Mouse (Mus musculus) right cerebral cortex, postnatal 36 days (tissue): ENCODE measurements at regions not wholly inside any gene's neighbourhood (a gene's known extent, or its start where the extent isn't known, plus 50 kb on each side); places are given as distances from the start of the nearest gene placed in this dataset.

ENCODE experiments used
- DNase-seq, 2 experiments: peaks; one replicate each; pipeline ENCODE4 v3.0.0; 2022; ENCODE audit warnings: low spot score in 2 of 2, mixed read lengths in 1 of 2

DNA sequence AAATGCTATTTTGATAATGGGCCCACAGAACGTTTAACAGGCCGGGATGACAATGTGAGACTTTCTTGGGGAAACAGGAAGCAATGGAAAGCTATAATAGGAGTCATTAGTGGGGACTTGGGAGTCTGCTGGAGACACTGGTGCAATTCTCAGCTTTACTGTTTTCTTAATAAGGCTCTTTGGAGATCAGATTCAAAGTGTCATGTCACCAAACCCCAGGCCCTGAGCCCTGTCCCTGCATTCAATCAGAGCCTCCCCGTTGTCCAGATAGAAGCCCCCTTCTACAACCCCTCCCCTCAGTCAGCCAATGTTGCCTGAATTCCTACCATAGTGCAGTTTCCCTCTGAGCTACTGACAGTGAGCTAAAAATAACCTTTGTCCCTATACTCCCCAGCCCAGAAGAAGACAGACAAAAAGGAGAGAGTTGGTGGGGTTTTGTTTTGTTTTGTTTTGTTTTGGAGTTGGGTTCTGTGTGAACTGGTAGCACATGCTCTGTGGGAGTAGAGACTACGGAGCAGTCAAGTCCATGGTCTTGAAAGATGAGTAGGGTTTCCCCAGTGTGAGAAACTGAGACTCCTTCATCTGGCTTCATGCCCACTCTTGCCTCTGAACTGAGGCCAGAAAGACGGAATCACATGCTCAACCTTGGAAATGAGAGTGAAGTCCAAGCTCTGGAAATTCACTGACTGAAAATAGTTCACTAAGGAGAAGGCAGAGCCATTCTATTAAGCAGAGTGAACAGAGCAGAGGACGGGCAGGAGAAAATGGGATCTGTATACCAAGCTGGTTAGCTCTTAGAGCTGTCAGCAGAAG, 267.3 kb downstream of the Gm826 start:
- DNase-seq = no peak

DNA sequence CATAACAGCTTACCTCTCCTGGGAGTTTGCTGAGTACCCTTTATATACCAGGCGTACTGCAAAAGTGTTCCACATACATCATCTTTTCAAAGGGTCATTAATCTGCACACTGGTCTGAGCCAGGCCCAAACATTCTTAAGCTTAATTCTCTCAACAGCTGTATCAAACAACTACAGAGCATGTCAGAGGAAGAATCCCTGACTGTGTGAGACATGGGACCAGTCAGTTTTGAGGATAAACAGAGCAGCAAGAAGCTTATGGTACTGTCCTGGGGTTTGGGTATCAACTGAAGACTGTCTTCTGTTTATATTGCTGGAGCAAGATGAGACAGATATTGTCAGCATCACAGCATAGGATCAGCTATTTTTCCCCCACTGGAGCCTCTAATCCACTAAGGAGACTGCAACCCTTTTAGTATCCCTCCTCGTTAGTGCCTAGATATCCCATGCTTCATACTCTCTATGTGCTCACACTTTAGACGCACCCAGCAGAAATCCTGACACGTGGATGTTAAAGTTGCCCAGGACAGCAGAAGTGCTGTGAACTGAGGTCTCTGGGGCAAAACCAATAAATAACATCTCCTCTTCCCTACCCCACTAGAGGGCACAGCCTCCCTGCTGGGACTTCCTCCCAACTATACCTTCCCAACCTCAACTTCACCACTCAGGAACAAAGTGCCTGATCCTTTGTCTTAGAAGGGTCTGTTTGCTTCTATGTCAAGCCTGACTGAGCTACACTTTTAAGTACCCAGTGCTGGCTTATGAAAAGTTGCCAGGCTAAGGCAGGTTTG, 271.6 kb downstream of the Gm826 start:
- no peak for DNase-seq

DNA sequence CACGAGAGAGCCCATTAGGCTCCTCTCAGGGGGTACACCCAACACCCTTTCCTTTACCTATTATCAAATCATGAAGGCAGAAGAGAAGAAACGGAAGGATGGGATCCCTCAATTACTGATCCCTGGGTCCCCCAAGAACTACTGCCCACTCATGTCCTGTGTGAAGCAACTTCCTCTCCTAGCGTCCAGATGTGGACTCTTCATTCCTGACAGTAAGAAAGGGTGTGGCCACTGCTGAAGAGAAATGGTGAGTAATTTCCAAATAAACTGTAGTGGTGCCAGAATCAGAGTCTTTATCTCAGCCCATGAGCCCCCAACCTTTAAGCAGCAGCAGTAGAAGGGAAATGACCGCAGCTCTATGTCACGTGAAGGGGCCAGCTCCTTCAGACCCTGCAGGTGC, 273.9 kb downstream of the Gm826 start:
- no peak for DNase-seq

DNA sequence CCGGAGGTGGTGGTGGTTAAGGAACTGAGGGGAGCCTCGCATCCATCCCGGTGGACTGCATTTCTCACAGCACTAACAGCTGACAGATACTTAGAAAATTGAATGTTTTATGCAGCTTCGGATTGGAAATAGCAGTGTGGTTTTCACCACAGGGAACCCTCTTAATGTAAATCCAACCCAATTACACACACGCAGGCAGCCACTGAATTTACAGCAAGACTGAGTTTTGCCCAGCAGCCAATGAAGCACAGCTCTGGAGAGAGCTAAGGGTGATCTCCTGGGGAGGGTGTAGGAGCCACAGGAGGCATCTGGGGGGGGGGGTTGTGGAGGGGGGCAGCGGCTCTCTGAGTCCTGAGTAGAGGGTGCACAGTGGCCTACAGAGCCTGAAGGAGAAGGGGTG, 276.8 kb downstream of the Gm826 start:
- DNase-seq = no peak

DNA sequence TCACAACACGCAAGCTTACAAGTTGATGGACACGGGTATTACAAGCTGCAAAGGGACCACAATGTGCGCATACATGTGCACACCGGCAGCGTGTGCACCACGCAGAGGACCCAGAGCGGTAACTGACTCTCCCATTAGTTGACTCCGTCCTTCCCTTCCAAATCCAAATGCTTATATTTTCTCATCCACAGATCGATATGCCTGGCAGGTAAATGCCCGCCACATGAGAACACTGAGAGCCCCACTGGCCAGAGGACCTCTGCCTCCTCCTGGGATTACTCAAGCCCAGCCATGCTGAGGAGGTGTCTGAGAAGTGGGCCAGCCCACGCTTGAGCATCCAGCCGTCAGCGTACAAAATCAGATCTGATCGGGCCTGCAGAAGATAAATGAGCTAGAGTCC, 279.6 kb downstream of the Gm826 start:
- no peak for DNase-seq

DNA sequence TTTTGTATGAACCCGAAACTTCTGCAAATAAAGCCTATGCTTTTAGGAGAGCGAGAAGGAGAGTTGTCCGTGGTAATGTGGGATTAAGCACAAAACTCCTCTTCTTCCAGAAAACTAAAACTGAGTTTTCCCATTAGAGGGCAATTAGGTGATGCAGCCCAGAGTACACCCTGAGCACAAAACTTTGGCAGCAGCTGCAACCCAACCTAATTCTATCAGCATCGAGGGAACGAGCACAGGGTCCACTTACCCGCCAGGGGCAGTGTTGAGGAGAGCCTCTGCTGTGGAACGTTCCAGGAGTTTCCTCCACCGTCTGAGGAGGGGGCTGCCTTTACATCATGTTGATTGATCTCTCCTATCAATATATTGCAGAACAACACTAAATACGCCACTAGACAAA, 285.7 kb downstream of the Gm826 start:
- no peak for DNase-seq

DNA sequence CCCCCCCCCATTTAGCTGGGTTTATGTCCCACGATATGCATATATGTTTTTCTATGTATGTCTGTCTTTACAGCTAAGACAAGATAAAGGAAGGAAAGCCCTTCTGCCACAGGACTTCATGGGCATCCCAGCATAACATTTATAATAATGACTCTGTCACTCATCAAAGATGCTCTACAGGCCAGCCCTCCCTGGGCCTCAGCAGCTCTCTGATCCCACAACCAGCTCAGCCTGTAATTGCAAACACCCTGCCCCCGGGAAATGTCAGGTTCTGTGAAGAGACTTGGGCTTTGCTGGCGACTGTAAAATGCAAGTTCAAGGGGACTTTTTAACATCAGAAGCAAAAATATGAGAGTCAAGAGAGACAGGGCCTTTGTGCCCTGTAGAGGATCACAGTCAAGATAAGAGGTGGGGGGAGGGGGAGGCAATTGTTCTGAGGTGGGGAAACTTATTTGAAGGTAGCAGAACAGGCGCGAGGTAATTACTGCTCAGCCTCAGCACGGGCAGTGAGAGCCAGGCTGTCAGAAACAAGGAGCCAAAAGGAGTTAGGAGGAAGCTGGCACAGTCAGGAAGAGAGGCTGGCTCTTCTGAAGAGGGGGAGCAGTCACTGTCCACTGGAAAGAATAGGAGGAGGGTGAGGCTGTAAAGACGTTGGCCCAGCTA, 286.9 kb downstream of the Gm826 start:
- no peak for DNase-seq

DNA sequence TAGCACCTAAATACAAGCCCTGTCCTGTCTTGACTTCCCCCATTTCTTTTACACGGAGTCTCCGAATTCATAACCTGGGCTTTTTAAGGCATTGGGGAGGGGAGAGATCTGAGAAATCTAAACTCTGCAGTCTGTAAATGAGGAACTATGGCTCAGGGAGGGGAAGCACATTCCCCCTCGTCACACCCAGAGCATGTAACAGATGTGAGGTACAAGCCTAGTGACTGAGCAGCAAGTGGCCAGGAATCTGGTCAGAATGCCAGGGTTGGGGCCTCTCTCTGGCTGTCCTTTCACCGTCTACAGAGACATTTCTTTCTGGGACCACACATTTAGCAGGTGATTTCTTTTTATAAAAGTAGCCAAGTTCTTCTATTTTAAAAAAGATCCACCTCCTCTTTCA, 289.4 kb downstream of the Gm826 start:
- DNase-seq = no peak

DNA sequence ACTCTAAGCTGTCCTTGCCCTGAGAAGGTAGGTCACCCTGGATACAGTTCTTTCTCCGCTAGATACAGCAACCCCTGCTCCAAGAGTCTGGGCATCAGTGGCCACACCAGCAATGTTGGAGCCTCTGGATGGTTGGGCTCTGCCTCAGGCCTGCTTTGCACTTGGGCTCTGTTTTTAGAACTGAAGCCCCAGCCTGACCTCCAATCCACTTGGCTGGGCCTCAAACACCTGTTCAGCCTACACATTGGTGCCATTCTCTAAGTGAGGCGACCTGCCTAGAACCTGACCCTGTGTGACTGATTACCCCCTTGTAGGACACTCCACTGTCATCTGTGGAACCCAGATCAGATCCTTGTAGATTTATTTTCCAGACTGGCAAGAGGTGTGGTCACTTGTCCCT, 289.8 kb downstream of the Gm826 start:
- no peak for DNase-seq

DNA sequence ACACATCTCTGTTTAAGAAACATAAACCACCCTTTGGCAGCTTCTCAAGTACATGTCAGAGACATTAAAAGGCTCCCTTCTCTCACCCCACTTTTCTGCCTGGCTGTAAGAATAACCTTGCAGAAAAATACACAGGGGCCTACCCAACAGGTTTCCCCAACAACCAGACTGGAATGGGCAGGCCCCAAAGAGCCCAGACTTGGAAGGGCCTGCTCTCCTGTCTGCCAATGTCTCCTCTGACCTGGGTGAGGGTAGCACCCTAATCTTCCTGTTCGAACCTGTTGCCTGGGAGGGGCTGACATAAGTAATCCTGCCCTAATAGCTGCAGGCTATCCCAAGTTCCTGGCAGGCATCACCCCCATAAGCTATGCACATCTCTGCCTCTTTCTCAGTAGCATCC, 304.5 kb downstream of the Gm826 start:
- no peak for DNase-seq

DNA sequence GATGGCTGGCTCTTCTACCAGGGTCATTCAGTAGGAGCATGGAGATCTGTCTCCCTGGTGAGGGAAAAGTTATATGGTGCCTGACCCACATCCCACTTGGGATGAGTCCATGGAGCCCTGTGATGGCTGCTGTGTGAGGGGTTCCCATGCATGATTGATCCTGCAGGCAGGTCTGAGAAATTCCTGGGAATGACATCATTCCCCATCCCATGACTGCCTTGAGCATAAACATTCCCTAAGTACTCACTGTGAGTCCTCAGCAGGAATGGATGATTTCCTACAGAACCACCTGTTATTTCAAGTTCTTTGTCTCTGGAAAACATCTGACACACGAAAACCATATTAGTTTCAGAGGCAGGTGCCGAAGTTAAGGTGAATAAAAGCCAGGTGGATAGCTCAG, 305.5 kb downstream of the Gm826 start:
- no peak for DNase-seq

DNA sequence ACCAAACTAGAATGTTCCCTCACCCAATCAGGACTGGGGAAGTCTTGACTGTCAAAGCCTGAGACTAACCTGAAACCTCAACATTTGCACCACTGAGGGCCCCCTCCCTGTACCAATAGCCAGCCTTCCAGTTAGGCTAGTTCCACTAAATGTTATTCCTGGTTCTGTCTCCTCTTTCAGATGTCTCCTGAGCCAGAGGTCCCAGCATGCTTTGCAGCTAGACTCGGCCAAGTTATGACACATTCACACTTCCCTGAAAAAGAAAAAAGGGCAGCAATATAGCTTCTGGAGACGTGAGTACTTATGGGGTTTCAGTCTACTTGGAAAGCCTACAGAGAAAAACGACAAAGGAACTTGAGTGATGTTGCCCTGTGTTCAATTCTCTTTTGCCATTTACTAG, 308.1 kb downstream of the Gm826 start:
- DNase-seq = no peak

DNA sequence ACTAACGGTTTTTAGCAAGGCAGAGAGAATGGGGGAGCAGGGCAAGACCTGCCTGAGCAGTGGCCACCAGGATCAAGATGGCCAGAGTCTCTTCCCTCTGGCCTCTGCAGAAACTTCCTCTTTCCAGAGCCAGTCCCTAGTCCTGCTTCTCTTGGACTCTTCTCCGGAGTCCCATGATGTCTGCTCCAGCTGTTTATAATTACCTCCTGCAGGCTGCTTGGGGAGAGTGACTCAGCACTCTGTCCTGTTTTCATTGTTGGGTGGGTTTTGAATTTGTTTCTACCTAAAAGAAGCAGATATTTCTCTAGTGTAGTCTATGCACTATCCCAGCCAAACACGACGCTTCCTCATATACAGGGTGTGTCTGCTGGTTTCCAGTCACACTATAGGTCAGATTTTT, 312.4 kb downstream of the Gm826 start:
- DNase-seq = no peak

DNA sequence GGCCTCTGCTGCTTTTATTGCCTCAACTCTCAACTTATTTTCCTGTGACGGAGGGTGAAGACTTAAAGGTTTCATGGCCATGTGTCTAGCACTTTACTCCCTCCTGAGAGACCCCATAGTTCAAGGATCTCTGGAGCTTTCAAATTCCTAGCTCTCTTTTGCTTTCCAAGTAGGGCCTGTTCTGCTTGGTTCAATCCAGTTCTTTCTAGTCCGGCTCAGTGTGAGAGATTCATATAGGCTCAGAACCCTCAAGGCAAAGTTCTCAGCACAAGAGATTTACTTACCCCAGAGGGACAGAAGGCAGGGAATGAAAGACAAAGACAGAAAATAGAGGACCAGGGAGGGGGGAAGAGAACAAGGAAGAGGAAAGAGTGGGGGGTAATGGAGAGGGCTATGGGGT, 313.1 kb downstream of the Gm826 start:
- DNase-seq = no peak

DNA sequence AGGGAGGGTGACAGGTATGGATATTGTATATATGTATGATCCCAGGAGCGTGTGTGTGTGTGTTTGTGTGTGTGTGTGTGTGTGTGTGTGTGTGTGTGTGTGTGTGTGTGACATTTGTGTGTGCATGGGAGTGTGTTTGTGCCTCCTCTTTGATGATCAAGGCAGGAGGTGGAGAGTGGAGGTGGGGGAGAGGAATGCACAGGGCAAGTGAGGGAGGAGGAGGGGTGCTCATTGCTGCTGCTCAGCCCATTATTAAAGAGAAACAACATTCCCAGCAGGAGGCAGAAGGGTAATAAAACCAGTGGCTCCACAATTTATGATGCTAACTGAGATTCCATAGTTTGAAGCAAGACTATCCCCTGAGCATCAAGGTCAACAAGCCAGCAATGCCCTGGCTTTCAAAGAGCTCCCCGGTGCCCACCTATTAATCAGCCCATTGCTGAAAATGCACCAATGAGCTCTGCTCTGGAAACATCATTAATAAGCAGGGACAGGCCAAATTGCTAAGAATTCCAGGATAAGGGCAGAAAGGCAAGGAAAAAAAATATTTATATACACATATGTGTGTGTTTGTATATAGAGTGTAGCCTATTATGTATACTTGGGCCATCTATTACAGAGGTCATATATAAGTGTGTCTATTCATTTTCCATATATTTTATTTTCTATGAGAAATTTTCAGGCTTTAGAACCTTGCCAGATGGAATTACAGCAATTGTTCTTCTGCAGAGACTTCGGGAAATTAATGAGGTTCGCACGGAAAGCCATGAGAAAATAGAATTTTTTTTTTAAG, 316.7 kb downstream of the Gm826 start:
- no peak for DNase-seq

DNA sequence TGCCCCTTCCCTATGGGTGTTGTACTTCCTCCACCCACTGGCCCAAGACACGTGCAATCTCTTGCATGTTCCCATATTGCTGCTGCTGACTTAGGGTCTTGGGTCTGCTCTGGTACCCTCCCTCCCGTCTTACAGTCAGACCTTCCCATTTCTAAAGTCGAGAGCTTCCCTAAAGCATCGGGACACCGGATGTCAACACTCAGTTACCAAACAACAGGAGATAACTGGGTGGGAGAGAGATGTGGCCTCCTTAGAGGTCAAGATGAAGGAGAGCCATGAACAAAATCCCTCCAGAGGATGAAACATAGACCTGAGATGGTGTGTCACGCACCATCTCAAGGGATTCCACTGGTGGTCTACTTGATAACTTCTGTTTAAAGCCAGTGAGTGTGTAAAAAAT, 322.5 kb downstream of the Gm826 start:
- DNase-seq = no peak

DNA sequence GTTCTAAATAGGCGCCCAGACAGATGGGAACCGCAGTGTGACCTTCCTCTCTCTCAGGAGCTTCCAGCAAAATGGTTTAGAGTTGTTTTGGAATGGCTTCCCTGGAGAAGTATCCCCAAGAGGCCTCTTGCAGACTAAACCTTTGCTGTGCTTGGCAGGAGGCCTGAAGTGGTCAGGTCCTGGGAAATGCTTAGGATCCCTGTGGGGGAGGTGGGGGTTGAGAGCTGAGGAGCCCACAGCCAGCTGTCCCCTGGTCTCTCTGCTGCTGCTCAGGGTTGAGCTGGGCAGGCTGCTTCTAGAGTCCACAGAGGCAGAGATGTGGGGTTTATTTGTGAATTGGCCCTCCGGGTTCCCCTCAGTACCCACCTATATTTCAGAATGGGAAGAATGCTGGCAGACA, 331.3 kb downstream of the Gm826 start:
- no peak for DNase-seq

DNA sequence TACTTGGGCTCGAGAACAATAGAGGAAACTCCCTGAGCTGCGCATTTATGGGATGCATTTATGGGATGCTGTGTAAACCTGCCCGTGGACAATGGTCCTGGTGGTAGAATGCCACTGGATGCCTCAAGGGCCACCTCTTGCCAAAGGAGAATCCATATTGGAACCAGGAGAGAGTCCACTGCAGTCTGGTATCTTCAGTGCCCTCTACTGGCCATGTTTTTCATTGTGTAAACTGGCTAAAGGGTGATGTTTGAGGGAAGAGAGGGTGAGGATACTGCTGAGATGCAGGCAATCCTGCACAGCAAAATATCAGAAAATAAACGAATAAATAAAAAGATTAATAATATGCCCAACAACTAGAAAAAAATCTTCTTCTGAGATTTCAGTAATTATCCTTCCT, 333.5 kb downstream of the Gm826 start:
- DNase-seq = no peak

DNA sequence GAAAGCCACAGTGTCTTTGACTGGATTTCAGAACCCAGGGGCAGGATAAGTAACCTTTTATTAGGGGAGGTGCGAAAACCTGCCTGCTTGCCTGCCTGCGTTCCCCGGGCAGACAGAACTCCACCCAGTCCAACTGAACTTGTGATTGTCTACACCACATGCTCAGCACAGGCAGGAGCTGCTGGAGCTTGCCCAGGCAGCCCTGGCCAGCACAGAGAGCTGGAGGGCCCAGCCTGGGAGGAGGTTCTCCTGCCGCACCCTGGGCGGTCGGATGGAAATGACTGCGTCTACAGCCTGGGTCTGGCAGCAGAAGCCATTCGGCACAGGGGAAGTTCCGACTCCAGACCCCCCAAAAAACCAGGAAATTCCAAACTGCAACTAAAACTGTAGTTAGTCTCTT, 336.6 kb downstream of the Gm826 start:
- DNase-seq = no peak

DNA sequence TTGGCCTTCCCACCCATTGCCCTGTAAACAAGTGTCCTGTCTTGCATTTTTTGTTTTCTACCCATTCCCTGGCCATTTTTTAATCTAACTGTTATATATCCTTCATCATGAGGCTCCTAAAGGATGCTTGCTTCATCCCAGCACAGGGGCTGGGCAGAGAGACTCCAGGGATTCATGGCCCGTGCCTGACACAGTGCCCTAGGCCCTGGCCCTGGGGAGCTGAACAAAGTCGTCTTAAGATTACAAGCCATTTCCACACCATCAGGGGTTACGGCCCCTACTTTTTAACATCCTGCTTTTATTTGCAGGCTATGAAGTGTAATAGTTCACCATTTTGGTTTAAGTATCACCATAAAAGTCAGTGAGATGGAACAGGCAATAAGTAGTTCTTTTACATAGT, 339.5 kb downstream of the Gm826 start:
- no peak for DNase-seq

DNA sequence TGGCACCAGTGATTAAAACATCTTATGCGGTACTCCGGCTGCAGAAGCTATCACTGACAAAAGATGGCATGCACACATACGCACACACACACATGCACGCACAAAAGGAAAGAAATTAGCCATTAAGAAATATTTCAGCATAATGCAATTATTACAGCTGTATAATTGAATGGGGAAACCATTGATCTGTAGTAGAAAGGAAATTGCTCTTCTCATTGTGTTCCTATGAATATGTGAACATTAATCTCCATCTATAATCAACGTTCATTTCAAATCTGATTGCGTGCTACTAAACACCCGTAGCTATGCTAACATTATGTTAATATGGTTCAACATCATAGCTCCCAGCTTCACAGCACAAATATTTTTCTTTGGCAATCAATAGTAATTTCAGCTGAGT, 347.2 kb downstream of the Gm826 start:
- no peak for DNase-seq

DNA sequence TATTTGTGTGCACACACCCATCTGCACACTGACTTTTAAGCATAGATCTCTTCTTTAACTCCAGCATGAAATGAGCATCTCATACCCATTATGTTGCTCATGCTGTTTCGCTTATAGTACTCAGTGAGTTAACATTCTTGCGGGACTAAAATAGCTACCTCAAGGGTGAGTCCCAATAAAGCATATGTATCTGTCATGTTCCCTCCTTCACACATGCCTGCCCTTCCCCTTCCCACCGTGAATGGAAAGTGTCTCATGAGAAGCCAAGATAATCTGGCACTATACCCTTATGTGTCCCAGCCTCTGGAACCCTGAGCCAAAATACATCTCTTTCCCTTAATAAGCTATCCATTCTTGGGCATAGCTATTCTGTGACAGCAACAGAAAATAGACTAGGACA, 352.3 kb downstream of the Gm826 start:
- no peak for DNase-seq
